Mouse (Mus musculus) hindbrain, embryonic 15.5 days (tissue): Measurements from ENCODE around the gene Akap10. TPM values are rescaled to one million over a fixed set of nuclear protein-coding genes. Genes with fewer than 3 reads are reported as not detected.
"Not testable (repeated sequence)": the region's sequence is repeated elsewhere in the genome, so short reads cannot be mapped to it uniquely, and the experiment has no call there.

Source experiments
- ATAC-seq: fragments of 200-750 bp; cut with Nextera tagmentation; 2 replicates; pipeline ENCODE4 v1.8.0; 2017; ENCODE audit warnings: low read depth, moderate number of reproducible peaks, moderate TSS enrichment; ENCODE audit not compliant: low FRiP score
- H3K27ac ChIP-seq: fragments of 300-500 bp; sonication (generic); replicated peaks from 2 replicates; pipeline ENCODE4 v1.5.1; 2015; ENCODE audit warnings: mild to moderate bottlenecking, inconsistent platforms
- H3K27me3 ChIP-seq: fragments of 300-500 bp; sonication (generic); 2 replicates; pipeline ENCODE4 v1.6.1; 2015; ENCODE audit warnings: control low read depth, inconsistent platforms
- H3K36me3 ChIP-seq: fragments of 300-500 bp; sonication (generic); 2 replicates; pipeline ENCODE4 v1.6.1; 2015; ENCODE audit warnings: control low read depth, inconsistent platforms
- H3K4me1 ChIP-seq: fragments of 300-500 bp; sonication (generic); replicated peaks from 2 replicates; pipeline ENCODE4 v1.6.1; 2015; ENCODE audit warnings: control low read depth, inconsistent platforms
- H3K4me2 ChIP-seq: fragments of 300-500 bp; sonication (generic); 2 replicates; pipeline ENCODE4 v1.6.1; 2015; ENCODE audit warnings: moderate library complexity, mild to moderate bottlenecking, inconsistent platforms
- H3K4me3 ChIP-seq: fragments of 300-500 bp; sonication (generic); 2 replicates; pipeline ENCODE4 v1.5.1; 2015; ENCODE audit warnings: mild to moderate bottlenecking, inconsistent platforms
- H3K9ac ChIP-seq: fragments of 300-500 bp; sonication (generic); 2 replicates; pipeline ENCODE4 v1.6.1; 2015; ENCODE audit warnings: inconsistent platforms
- H3K9me3 ChIP-seq: fragments of 300-500 bp; sonication (generic); 2 replicates; pipeline ENCODE4 v1.6.1; 2016; ENCODE audit warnings: control low read depth, inconsistent platforms
- WGBS: fragments of 180-500 bp; shearing (Covaris S2); methylation state at CpG from one replicate; pipeline ENCODE4 v1.1.7; 2015; 5-methylcytosine and 5-hydroxymethylcytosine counted together
- polyA plus RNA-seq: library from polyadenylated mRNA; unstranded; fragments of >200 nt; fragmentation: Nextera tagmentation; extraction: Ambion mirVana; gene quantifications from 2 replicates; pipeline ENCODE4 v1.2.1, GENCODE M21; 2015

Gene Akap10
- polyA plus RNA-seq = 12.5 and 12.9 TPM in 2 replicates

- H3K27me3 ChIP-seq = no peaks in the 10 kb centered on the region
- H3K4me2 ChIP-seq = peak within 1 kb of the TSS; percentile 62
- H3K4me1 ChIP-seq = peaks cover 25% of the 10 kb centered on the region
- H3K4me3 ChIP-seq = peak within 1 kb of the TSS; percentile 95
- no peaks in the 10 kb centered on the region for H3K9me3 ChIP-seq
- peak within 1 kb of the TSS; percentile 97 for H3K27ac ChIP-seq
- no peaks in the 10 kb centered on the region for H3K36me3 ChIP-seq
- WGBS = under 1% methylated on average over 43 of the region's 43 CpGs
- H3K9ac ChIP-seq = peak within 1 kb of the TSS; percentile 87
- ATAC-seq = peak; percentile 94
These were observed at the start of gene Akap10 for GRCm38 (mm10) chr11:61930098-61930517. Gene Akap10 (minus strand): TSS chr11:61930252.

GRCm38 (mm10) chr11:61975783-61976182 is 45.7 kb upstream of the Akap10 start:
- Histone ChIP-seq H3K4me1 (no peaks in the 10 kb centered on the region), H3K27ac (no peak overlapping the region), H3K9me3 (no peaks in the 10 kb centered on the region), H3K27me3 (no peaks in the 10 kb centered on the region), H3K36me3 (no peaks in the 10 kb centered on the region), H3K4me3 (no peak overlapping the region), H3K9ac (no peak overlapping the region), H3K4me2 (no peak overlapping the region)
- ATAC-seq = no peak
- 86% methylated on average over 1 of the region's 1 CpGs for WGBS

- Histone ChIP-seq H3K9ac (no peak overlapping the region), H3K9me3 (no peaks in the 10 kb centered on the region), H3K4me1 (no peaks in the 10 kb centered on the region), H3K4me3 (no peak overlapping the region), H3K27ac (no peak overlapping the region), H3K36me3 (no peaks in the 10 kb centered on the region), H3K4me2 (no peak overlapping the region), H3K27me3 (no peaks in the 10 kb centered on the region)
- no peak for ATAC-seq
- 58% methylated on average over 13 of the region's 13 CpGs for WGBS
These were observed 44.2 kb upstream of the Akap10 start for GRCm38 (mm10) chr11:61974106-61974707.

- no peaks in the 10 kb centered on the region for H3K36me3 ChIP-seq
- H3K9me3 ChIP-seq = no peaks in the 10 kb centered on the region
- no peaks in the 10 kb centered on the region for H3K4me1 ChIP-seq
- no peak overlapping the region for H3K27ac ChIP-seq
- no peak overlapping the region for H3K9ac ChIP-seq
- H3K27me3 ChIP-seq = no peaks in the 10 kb centered on the region
- H3K4me3 ChIP-seq = no peak overlapping the region
- no peak for ATAC-seq
- no peak overlapping the region for H3K4me2 ChIP-seq
- WGBS = 70% methylated on average over 7 of the region's 7 CpGs
These were observed 41.6 kb upstream of the Akap10 start for GRCm38 (mm10) chr11:61971441-61972221.

- Histone ChIP-seq H3K36me3 (no peaks in the 10 kb centered on the region), H3K4me2 (no peak overlapping the region), H3K9me3 (no peaks in the 10 kb centered on the region), H3K4me3 (no peak overlapping the region), H3K27me3 (no peaks in the 10 kb centered on the region), H3K27ac (no peak overlapping the region), H3K9ac (no peak overlapping the region), H3K4me1 (no peaks in the 10 kb centered on the region)
- WGBS = 52% methylated on average over 5 of the region's 5 CpGs
- ATAC-seq = no peak
These were observed 40.8 kb upstream of the Akap10 start for GRCm38 (mm10) chr11:61970901-61971300.

GRCm38 (mm10) chr11:61968875-61969274 is 38.8 kb upstream of the Akap10 start:
- H3K9me3 ChIP-seq = no peaks in the 10 kb centered on the region
- H3K27me3 ChIP-seq = no peaks in the 10 kb centered on the region
- H3K4me1 ChIP-seq = no peaks in the 10 kb centered on the region
- 94% methylated on average over 2 of the region's 2 CpGs for WGBS
- no peaks in the 10 kb centered on the region for H3K36me3 ChIP-seq
- no peak for ATAC-seq
- H3K9ac ChIP-seq = no peak overlapping the region
- H3K27ac ChIP-seq = no peak overlapping the region
- H3K4me2 ChIP-seq = no peak overlapping the region
- H3K4me3 ChIP-seq = no peak overlapping the region

GRCm38 (mm10) chr11:61967034-61967433 is 37.0 kb upstream of the Akap10 start:
- ATAC-seq = no peak
- H3K4me3 ChIP-seq = no peak overlapping the region
- H3K36me3 ChIP-seq = no peaks in the 10 kb centered on the region
- H3K4me1 ChIP-seq = no peaks in the 10 kb centered on the region
- no peak overlapping the region for H3K4me2 ChIP-seq
- H3K9me3 ChIP-seq = no peaks in the 10 kb centered on the region
- H3K27ac ChIP-seq = no peak overlapping the region
- WGBS = 87% methylated on average over 8 of the region's 8 CpGs
- no peak overlapping the region for H3K9ac ChIP-seq
- no peaks in the 10 kb centered on the region for H3K27me3 ChIP-seq

- WGBS = 89% methylated on average over 5 of the region's 5 CpGs
- no peak overlapping the region for H3K4me2 ChIP-seq
- H3K4me3 ChIP-seq = no peak overlapping the region
- H3K27ac ChIP-seq = no peak overlapping the region
- H3K9me3 ChIP-seq = no peaks in the 10 kb centered on the region
- no peaks in the 10 kb centered on the region for H3K36me3 ChIP-seq
- no peak for ATAC-seq
- no peaks in the 10 kb centered on the region for H3K27me3 ChIP-seq
- H3K4me1 ChIP-seq = no peaks in the 10 kb centered on the region
- H3K9ac ChIP-seq = no peak overlapping the region
These were observed 34.6 kb upstream of the Akap10 start for GRCm38 (mm10) chr11:61964611-61965010.

- Histone ChIP-seq H3K4me3 (no peak overlapping the region), H3K4me2 (no peak overlapping the region), H3K4me1 (no peaks in the 10 kb centered on the region), H3K36me3 (no peaks in the 10 kb centered on the region), H3K27ac (no peak overlapping the region), H3K9ac (no peak overlapping the region), H3K9me3 (no peaks in the 10 kb centered on the region), H3K27me3 (peaks cover 5% of the 10 kb centered on the region; the same call in 1 of the 2 replicates)
- no peak for ATAC-seq
- 85% methylated on average over 3 of the region's 3 CpGs for WGBS
These were observed 33.1 kb upstream of the Akap10 start for GRCm38 (mm10) chr11:61963193-61963592.

GRCm38 (mm10) chr11:61962684-61963083 is 32.6 kb upstream of the Akap10 start:
- WGBS = 83% methylated on average over 6 of the region's 6 CpGs

GRCm38 (mm10) chr11:61960096-61960495 is 30.0 kb upstream of the Akap10 start:
- Histone ChIP-seq H3K36me3 (no peaks in the 10 kb centered on the region), H3K4me1 (0 out of 2 replicates have a peak, but pooled peaks cover 3% of the 10 kb centered on the region), H3K4me3 (no peak overlapping the region), H3K27me3 (peaks cover 6% of the 10 kb centered on the region; the same call in 1 of the 2 replicates), H3K9ac (no peak overlapping the region), H3K9me3 (no peaks in the 10 kb centered on the region), H3K27ac (no peak overlapping the region), H3K4me2 (no peak overlapping the region)
- 87% methylated on average over 2 of the region's 2 CpGs for WGBS
- no peak for ATAC-seq

More at GRCm38 (mm10) chr11:61962684-61963083, 32.6 kb upstream of the Akap10 start:
- Histone ChIP-seq H3K4me2 (no peak overlapping the region), H3K9me3 (no peaks in the 10 kb centered on the region), H3K9ac (no peak overlapping the region), H3K4me3 (no peak overlapping the region), H3K36me3 (no peaks in the 10 kb centered on the region), H3K27me3 (peaks cover 6% of the 10 kb centered on the region; the same call in 1 of the 2 replicates), H3K27ac (no peak overlapping the region), H3K4me1 (0 out of 2 replicates have a peak, but pooled peaks cover 2% of the 10 kb centered on the region)
- no peak for ATAC-seq

- not testable (repeated sequence) for H3K9ac ChIP-seq, H3K4me3 ChIP-seq, ATAC-seq, H3K36me3 ChIP-seq, H3K4me1 ChIP-seq, H3K27me3 ChIP-seq, H3K9me3 ChIP-seq, H3K27ac ChIP-seq, H3K4me2 ChIP-seq
- 61% methylated on average over 6 of the region's 6 CpGs for WGBS
These were observed 28.7 kb upstream of the Akap10 start for GRCm38 (mm10) chr11:61958706-61959105.
